Mouse (Mus musculus) thymus, adult 18-20 months (tissue): ENCODE data around the gene Itm2b.

ENCODE experiments used
- DNase-seq, 2 experiments: peaks; one replicate each; pipeline ENCODE4 v3.0.0; 2022; ENCODE audit warnings: mixed read lengths in 2 of 2

The Itm2b gene

DNA sequence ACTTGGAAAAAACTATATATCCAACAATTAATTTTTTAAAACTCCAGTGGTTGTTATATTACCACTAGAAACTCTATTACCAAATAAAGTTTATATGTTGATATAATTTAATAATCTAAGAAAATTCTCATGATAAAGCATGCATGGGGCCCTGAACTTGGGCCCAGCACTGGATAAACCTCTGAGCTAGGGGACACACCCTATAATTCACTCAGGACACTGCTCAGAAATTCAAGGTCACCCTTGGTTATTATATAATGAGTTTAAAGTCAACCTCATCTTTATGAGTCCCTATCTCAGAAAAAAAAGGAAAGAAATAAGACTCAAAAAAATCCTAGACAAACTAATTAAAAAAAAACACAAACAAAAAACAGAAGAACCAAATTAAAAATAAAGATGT lies 68.2 kb downstream of the Itm2b start:
- no peak for DNase-seq

DNA sequence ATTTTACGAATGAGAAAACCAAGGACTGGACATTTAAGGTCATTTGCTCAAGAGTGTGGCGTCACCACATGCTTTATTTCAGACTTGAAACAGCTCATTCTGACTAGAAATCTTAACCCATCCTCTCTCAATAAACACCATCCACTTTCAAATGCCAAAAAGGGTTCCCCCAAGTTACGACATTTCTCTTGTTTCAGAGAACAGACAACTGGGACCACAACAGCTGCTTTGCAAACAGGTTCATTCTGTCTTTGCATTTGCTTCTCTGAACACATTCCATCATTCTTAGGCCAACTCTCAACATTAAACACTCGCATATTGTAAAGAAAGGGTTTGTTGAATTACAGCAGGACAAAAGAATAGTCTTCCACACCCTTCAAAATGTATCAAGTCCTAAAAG lies 71.2 kb downstream of the Itm2b start:
- DNase-seq = no peak

- DNase-seq = no peak
Measured at GRCm38 (mm10) chr14:73313396-73313795, 71.7 kb downstream of the Itm2b start.

GRCm38 (mm10) chr14:73312909-73313308 lies 72.2 kb downstream of the Itm2b start:
- no peak for DNase-seq
